Mouse (Mus musculus): ENCODE measurements around the gene Jade2. TPM values are rescaled to one million over a fixed set of nuclear protein-coding genes. Genes with fewer than 3 reads are reported as not detected.

Jade2 gene
- polyA plus RNA-seq, 1 experiment from 2014 or later: 1.8 TPM

- Histone ChIP-seq H3K9ac (no peak overlapping the region), H3K4me1 (no peaks in the 10 kb centered on the region), H3K4me3 (no peak overlapping the region), H3K36me3 (0 out of 2 replicates have a peak, but pooled peaks cover 16% of the 10 kb centered on the region), H3K27me3 (no peaks in the 10 kb centered on the region), H3K9me3 (no peaks in the 10 kb centered on the region), H3K4me2 (replicated peaks) (no peak overlapping the region), H3K27ac (no peak overlapping the region)
- no peak for ATAC-seq (ENCODE audit: insufficient number of reproducible peaks, insufficient read depth, low FRiP score, low TSS enrichment)
- WGBS: 76% methylated on average over 5 of the region's 5 CpGs
Measured at GRCm38 (mm10) chr11:51832992-51833391, 24.5 kb downstream of the Jade2 start.

- H3K27me3 ChIP-seq: no peaks in the 10 kb centered on the region
- H3K9me3 ChIP-seq: no peaks in the 10 kb centered on the region
- H3K4me1 ChIP-seq: no peaks in the 10 kb centered on the region
- 63% methylated on average over 4 of the region's 4 CpGs for WGBS
- ATAC-seq (ENCODE audit: insufficient number of reproducible peaks, insufficient read depth, low FRiP score, low TSS enrichment): no peak
- peaks cover 24% of the 10 kb centered on the region for H3K36me3 ChIP-seq
- H3K4me2 ChIP-seq (replicated peaks): no peak overlapping the region
- H3K9ac ChIP-seq: no peak overlapping the region
- H3K4me3 ChIP-seq: no peak overlapping the region
- no peak overlapping the region for H3K27ac ChIP-seq
Measured at GRCm38 (mm10) chr11:51831962-51832909, 25.2 kb downstream of the Jade2 start.

GRCm38 (mm10) chr11:51824867-51825424, 32.5 kb downstream of the Jade2 start:
- Histone ChIP-seq H3K27ac (no peak overlapping the region), H3K4me2 (replicated peaks) (no peak overlapping the region), H3K9ac (no peak overlapping the region), H3K36me3 (peaks cover 38% of the 10 kb centered on the region), H3K4me3 (no peak overlapping the region), H3K27me3 (no peaks in the 10 kb centered on the region), H3K9me3 (no peaks in the 10 kb centered on the region), H3K4me1 (no peaks in the 10 kb centered on the region)
- no peak for ATAC-seq (ENCODE audit: insufficient number of reproducible peaks, insufficient read depth, low FRiP score, low TSS enrichment)
- 90% methylated on average over 19 of the region's 19 CpGs for WGBS

GRCm38 (mm10) chr11:51823963-51824753, 33.3 kb downstream of the Jade2 start:
- no peaks in the 10 kb centered on the region for H3K27me3 ChIP-seq
- H3K27ac ChIP-seq: no peak overlapping the region
- no peak overlapping the region for H3K4me3 ChIP-seq
- ATAC-seq (ENCODE audit: insufficient number of reproducible peaks, insufficient read depth, low FRiP score, low TSS enrichment): no peak
- peaks cover 38% of the 10 kb centered on the region for H3K36me3 ChIP-seq
- H3K4me1 ChIP-seq: no peaks in the 10 kb centered on the region
- H3K9me3 ChIP-seq: no peaks in the 10 kb centered on the region
- WGBS: 87% methylated on average over 3 of the region's 3 CpGs
- no peak overlapping the region for H3K4me2 ChIP-seq (replicated peaks)
- H3K9ac ChIP-seq: no peak overlapping the region

GRCm38 (mm10) chr11:51823271-51823670, 34.2 kb downstream of the Jade2 start:
- ATAC-seq (ENCODE audit: insufficient number of reproducible peaks, insufficient read depth, low FRiP score, low TSS enrichment): no peak
- no peaks in the 10 kb centered on the region for H3K27me3 ChIP-seq
- no peak overlapping the region for H3K4me2 ChIP-seq (replicated peaks)
- H3K4me3 ChIP-seq: no peak overlapping the region
- no peaks in the 10 kb centered on the region for H3K4me1 ChIP-seq
- no peak overlapping the region for H3K9ac ChIP-seq
- no peak overlapping the region for H3K27ac ChIP-seq
- 86% methylated on average over 11 of the region's 11 CpGs for WGBS
- H3K36me3 ChIP-seq: peaks cover 40% of the 10 kb centered on the region
- no peaks in the 10 kb centered on the region for H3K9me3 ChIP-seq

GRCm38 (mm10) chr11:51822736-51823135, 34.7 kb downstream of the Jade2 start:
- H3K4me3 ChIP-seq: no peak overlapping the region
- ATAC-seq (ENCODE audit: insufficient number of reproducible peaks, insufficient read depth, low FRiP score, low TSS enrichment): no peak
- no peaks in the 10 kb centered on the region for H3K9me3 ChIP-seq
- H3K36me3 ChIP-seq: peaks cover 36% of the 10 kb centered on the region
- no peak overlapping the region for H3K4me2 ChIP-seq (replicated peaks)
- WGBS: 55% methylated on average over 4 of the region's 4 CpGs
- no peak overlapping the region for H3K27ac ChIP-seq
- no peaks in the 10 kb centered on the region for H3K4me1 ChIP-seq
- no peaks in the 10 kb centered on the region for H3K27me3 ChIP-seq
- H3K9ac ChIP-seq: no peak overlapping the region

GRCm38 (mm10) chr11:51820861-51821260, 36.6 kb downstream of the Jade2 start:
- H3K4me2 ChIP-seq (replicated peaks): no peak overlapping the region
- H3K9ac ChIP-seq: no peak overlapping the region
- ATAC-seq (ENCODE audit: insufficient number of reproducible peaks, insufficient read depth, low FRiP score, low TSS enrichment): no peak
- WGBS: 40% methylated on average over 11 of the region's 11 CpGs
- H3K27ac ChIP-seq: no peak overlapping the region
- no peaks in the 10 kb centered on the region for H3K9me3 ChIP-seq
- H3K4me3 ChIP-seq: no peak overlapping the region
- H3K4me1 ChIP-seq: no peaks in the 10 kb centered on the region
- H3K36me3 ChIP-seq: peaks cover 32% of the 10 kb centered on the region
- no peaks in the 10 kb centered on the region for H3K27me3 ChIP-seq

- H3K9me3 ChIP-seq: no peaks in the 10 kb centered on the region
- H3K4me2 ChIP-seq (replicated peaks): no peak overlapping the region
- no peaks in the 10 kb centered on the region for H3K4me1 ChIP-seq
- no peak for ATAC-seq (ENCODE audit: insufficient number of reproducible peaks, insufficient read depth, low FRiP score, low TSS enrichment)
- no peak overlapping the region for H3K4me3 ChIP-seq
- H3K9ac ChIP-seq: no peak overlapping the region
- no peak overlapping the region for H3K27ac ChIP-seq
- 70% methylated on average over 3 of the region's 3 CpGs for whole genome bisulfite sequencing
- H3K36me3 ChIP-seq: peaks cover 24% of the 10 kb centered on the region
- H3K27me3 ChIP-seq: no peaks in the 10 kb centered on the region
Measured at GRCm38 (mm10) chr11:51819964-51820363, 37.5 kb downstream of the Jade2 start.

GRCm38 (mm10) chr11:51818837-51819236, 38.6 kb downstream of the Jade2 start:
- H3K36me3 ChIP-seq: peaks cover 18% of the 10 kb centered on the region
- H3K9me3 ChIP-seq: no peaks in the 10 kb centered on the region
- 88% methylated on average over 4 of the region's 4 CpGs for whole genome bisulfite sequencing
- no peak for ATAC-seq (ENCODE audit: insufficient number of reproducible peaks, insufficient read depth, low FRiP score, low TSS enrichment)
- H3K9ac ChIP-seq: no peak overlapping the region
- no peaks in the 10 kb centered on the region for H3K4me1 ChIP-seq
- H3K4me3 ChIP-seq: no peak overlapping the region
- no peak overlapping the region for H3K27ac ChIP-seq
- H3K27me3 ChIP-seq: no peaks in the 10 kb centered on the region
- no peak overlapping the region for H3K4me2 ChIP-seq (replicated peaks)

GRCm38 (mm10) chr11:51817756-51818155, 39.7 kb downstream of the Jade2 start:
- H3K36me3 ChIP-seq: peaks cover 18% of the 10 kb centered on the region
- no peak overlapping the region for H3K4me3 ChIP-seq
- no peaks in the 10 kb centered on the region for H3K9me3 ChIP-seq
- H3K27ac ChIP-seq: no peak overlapping the region
- no peaks in the 10 kb centered on the region for H3K27me3 ChIP-seq
- WGBS: 37% methylated on average over 6 of the region's 6 CpGs
- no peaks in the 10 kb centered on the region for H3K4me1 ChIP-seq
- no peak for ATAC-seq (ENCODE audit: insufficient number of reproducible peaks, insufficient read depth, low FRiP score, low TSS enrichment)
- no peak overlapping the region for H3K9ac ChIP-seq
- H3K4me2 ChIP-seq (replicated peaks): no peak overlapping the region

- Histone ChIP-seq H3K27me3 (no peaks in the 10 kb centered on the region), H3K9me3 (no peaks in the 10 kb centered on the region), H3K4me3 (no peak overlapping the region), H3K27ac (no peak overlapping the region), H3K4me2 (replicated peaks) (no peak overlapping the region), H3K4me1 (peaks cover 6% of the 10 kb centered on the region; the same call in 1 of the 2 replicates), H3K36me3 (peaks cover 10% of the 10 kb centered on the region), H3K9ac (no peak overlapping the region)
- 88% methylated on average over 8 of the region's 8 CpGs for WGBS
- no peak for ATAC-seq (ENCODE audit: insufficient number of reproducible peaks, insufficient read depth, low FRiP score, low TSS enrichment)
Measured at GRCm38 (mm10) chr11:51812022-51812546, 45.4 kb downstream of the Jade2 start.
